Mouse (Mus musculus): ENCODE measurements around the gene Ybx2. TPM values are rescaled to one million over a fixed set of nuclear protein-coding genes. Genes with fewer than 3 reads are reported as not detected.
A peak's percentile ranks its signal among the peaks of the same experiment; 100 is the strongest.

Gene Ybx2
- total RNA-seq, 4 experiments from 2014 or later = 10.6 to 18.7 (median 13.9) TPM

DNA sequence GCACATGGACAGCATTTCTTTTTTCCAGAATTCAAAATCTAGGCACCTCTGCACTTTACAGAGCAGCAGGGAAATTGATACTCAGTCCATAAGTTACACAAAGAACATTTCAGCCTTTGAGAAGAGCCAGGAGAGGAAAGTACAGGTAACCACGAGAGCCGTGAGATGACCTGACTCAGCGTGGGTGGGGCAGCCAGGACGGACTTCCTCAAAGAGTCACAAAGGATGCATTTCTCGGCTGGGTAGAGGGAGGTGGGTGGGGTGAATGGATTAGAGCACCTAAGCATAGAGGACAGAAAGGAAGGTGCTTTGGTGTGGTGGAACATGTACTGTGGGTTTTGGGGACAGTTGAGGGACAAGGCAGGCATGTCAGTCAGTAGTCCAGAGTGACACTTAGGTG is 26.2 kb downstream of the Ybx2 start:
- DNase-seq (ENCODE audit: low spot score in 2 of 2) = no peak

DNA sequence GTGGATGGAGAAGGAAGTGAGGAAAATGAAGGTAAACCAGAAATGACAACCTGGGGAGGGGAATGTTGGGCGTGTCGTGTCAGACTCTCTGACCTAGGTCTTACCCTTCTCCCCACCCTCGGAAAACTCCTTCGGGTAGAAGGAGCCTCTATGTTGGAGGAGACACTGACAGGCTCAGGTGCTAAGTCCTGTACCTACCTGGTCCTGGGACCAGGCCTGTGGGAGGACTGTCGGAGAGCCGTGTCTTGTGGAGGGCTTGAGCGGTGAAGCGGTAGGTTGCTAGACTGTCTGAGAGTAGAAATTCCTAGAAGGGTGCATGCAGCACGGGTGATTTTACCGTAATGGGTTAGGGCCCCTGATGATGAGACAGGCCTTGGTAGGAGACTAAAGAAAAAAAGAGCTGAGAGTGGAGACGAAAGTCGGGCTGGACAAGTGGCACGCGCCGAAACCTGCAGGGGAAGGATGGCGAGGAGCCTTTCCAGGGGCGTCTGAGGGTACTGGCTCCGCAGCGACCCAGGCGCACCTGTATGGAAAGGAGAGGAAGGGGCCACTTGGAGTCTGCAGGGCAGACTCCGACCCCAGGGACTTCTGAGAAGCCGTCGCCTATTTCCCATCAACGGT is 29.2 kb downstream of the Ybx2 start, which contains the start of gene Cldn7:
TSS of gene Cldn7 (plus strand) at position 130 of the 621 bp plus-strand sequence.
- no peak for DNase-seq (ENCODE audit: low spot score in 2 of 2)

- DNase-seq (ENCODE audit: low spot score in 2 of 2) = no peak
These were observed 29.8 kb downstream of the Ybx2 start for GRCm38 (mm10) chr11:69965271-69966005.

GRCm38 (mm10) chr11:69966006-69966859 is 30.6 kb downstream of the Ybx2 start:
- no peak for DNase-seq (ENCODE audit: low spot score in 2 of 2)

GRCm38 (mm10) chr11:69966860-69967517 is 31.4 kb downstream of the Ybx2 start:
- no peak for DNase-seq (ENCODE audit: low spot score in 2 of 2)

DNA sequence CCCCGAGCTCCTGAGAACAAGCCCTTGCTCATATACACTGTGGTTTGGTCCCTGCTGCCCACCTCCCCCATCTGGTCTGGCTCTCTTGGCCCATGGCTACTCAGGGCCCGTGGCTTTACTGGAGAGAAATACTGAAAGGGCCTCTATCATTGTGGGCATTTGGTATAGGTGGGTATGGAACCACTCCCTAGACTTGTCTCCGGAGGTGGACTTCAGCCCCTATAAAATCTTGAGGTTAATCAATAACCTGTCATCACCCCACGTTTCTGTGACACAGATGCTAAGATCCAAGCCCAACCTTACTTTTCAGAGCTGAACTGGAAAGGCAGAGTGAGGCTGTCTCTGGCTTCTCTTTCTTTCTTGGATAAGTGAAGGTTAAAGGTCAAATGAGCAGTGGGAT is 33.2 kb downstream of the Ybx2 start:
- DNase-seq (ENCODE audit: low spot score in 2 of 2) = no peak

DNA sequence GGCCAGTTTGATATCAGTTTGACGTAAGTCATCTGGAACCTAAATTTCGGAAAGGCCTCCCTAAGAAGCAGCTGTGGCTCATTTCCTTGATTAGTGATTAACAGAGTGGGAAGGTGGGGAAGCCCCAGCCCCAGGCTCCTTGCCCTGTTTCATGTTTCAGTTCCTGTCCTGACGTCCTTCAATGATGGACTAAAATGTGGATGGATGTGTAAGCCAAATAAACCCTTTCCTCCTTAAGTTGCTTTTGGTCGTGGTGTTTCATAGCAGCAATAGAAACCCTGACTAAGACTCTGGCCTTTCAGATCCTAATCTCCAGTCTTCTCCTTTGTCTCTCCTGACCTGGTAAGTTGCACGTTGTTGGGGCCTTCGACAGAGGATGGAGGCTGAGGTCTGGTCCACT is 34.6 kb downstream of the Ybx2 start:
- no peak for DNase-seq (ENCODE audit: low spot score in 2 of 2)

DNA sequence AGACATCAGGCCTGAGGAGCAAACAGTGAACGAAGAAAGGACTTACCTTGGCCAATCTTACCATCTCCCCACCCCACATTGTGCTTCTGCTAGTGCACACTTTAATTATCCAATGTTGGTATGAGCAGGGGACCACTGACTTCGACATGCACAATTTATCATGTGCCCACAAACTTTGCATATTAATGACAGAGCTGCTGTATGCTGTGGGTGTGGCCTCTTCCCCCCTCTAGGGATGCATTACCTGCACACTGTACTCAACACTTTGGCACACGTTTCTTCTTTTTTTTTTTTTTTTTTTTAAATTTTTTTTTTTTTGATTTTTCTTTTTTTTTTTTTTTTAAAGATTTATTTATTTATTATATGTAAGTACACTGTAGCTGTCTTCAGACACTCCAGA is 35.2 kb downstream of the Ybx2 start:
- DNase-seq (ENCODE audit: low spot score in 2 of 2) = no peak

GRCm38 (mm10) chr11:69974907-69975306 is 39.3 kb downstream of the Ybx2 start:
- no peak for DNase-seq (ENCODE audit: low spot score in 2 of 2)

DNA sequence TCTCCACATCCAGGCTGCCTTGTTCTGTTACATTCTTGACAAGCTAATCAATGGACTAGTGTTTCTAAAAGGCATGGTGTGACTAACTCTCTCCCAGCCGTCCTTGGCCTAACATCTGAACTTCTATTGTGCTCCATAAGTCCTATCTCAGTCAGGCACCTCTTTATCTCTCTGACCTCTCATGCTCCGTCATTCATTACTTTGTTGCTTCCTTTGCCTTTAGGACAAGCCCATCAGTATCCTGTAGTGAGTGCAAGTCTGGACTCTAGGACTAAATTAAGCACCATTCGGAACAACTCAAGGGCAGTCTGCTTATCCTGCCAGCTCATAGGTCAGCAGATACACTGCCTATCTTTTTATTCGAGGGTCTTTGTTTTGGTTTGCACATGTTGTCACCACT is 40.7 kb downstream of the Ybx2 start:
- no peak for DNase-seq (ENCODE audit: low spot score in 2 of 2)

GRCm38 (mm10) chr11:69979827-69980195 is 44.2 kb downstream of the Ybx2 start:
- no peak for DNase-seq (ENCODE audit: low spot score in 2 of 2)

GRCm38 (mm10) chr11:69980196-69981140 is 44.9 kb downstream of the Ybx2 start:
- DNase-seq (ENCODE audit: low spot score in 2 of 2) = peak; percentile 98 to 99

DNA sequence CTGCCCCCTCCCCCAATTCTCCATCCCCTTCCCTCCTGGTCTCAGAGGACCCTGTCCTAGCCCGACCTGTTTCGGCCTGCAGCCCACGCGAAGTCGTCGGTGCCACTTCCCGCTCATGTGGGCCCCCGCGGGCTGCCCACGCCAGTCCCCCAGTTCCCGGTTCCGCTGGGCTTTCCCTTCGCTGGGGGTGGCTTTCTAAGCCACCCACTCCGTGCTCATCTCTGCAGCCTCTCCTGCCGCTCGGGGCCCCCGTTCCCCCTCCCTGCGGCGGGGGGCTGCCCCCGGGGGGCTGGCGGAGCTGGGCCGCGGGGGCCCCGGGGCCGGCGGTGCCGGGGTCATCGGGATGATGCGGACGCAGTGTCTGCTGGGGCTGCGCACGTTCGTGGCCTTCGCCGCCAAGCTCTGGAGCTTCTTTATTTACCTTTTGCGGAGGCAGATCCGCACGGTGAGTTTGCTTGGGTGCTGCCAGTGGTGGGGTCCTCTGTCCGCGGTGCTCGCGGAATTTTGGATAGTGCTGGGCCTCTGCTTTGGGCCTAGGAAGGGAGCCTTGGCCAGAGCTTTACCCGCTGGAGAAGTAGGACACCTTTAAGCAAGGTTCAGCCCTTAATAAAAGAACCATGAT is 45.7 kb downstream of the Ybx2 start, which contains the start of gene Ctdnep1:
TSS of gene Ctdnep1 (plus strand) at position 16 of the 622 bp plus-strand sequence.
- no peak for DNase-seq (ENCODE audit: low spot score in 2 of 2)

GRCm38 (mm10) chr11:69982225-69982624 is 46.6 kb downstream of the Ybx2 start, which contains the start of gene Elp5:
TSS of gene Elp5 (minus strand) at chr11:69982517.
- no peak for DNase-seq (ENCODE audit: low spot score in 2 of 2)

DNA sequence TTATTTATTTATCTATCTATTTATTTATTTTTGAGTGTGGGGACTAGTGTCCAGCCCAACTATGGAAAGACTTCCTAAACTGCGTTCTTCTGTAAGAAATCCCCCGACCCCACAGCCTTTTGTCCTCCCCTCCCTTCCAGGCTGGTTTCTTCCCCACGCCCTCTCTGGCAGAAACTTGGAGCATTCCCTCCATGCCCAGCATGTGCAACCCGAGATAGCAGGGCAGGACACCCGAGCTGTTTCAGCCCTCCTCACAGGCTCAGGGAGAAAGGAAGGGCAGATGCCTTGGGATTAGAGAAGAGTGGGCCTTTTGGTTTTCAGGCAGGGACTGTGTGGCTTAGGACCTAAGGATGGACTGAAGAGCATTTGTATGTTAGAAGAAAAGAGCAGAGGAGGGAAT is 47.3 kb downstream of the Ybx2 start:
- DNase-seq (ENCODE audit: low spot score in 2 of 2) = no peak

DNA sequence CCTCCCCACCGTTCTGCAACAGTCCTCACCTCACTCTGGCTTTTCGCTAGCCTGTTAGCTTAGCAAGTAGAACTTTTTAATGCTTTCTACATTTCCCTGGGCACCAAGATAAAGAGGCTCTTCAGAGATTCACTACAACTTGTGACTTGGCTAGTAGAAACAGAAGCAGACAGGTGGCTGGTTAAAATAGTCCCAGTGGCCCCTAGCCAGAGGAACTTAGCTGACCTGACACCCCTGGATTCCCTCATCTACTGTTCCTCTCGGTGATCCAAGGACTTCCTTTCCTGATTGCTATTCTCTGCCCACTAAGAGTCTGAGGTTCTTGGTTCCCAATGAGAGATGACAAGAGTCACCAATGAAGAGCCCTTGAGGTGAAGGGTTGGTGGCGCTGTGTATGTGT is 47.8 kb downstream of the Ybx2 start:
- no peak for DNase-seq (ENCODE audit: low spot score in 2 of 2)

DNA sequence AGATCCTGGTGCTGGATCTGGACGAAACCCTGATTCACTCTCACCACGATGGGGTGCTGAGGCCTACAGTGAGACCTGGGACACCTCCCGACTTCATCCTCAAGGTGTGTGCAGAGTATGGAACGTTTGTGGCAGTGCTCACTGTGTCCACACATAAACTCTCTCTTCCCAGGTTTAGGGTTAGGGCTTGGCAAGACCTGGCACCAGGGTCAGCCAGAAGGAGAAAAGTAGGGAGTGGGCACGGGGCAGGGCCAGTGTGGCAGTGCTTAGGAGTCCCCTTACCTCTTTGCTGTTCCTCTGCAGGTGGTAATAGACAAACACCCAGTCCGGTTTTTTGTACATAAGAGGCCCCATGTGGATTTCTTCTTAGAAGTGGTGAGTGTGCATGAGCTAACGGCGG is 48.8 kb downstream of the Ybx2 start:
- DNase-seq (ENCODE audit: low spot score in 2 of 2) = no peak

DNA sequence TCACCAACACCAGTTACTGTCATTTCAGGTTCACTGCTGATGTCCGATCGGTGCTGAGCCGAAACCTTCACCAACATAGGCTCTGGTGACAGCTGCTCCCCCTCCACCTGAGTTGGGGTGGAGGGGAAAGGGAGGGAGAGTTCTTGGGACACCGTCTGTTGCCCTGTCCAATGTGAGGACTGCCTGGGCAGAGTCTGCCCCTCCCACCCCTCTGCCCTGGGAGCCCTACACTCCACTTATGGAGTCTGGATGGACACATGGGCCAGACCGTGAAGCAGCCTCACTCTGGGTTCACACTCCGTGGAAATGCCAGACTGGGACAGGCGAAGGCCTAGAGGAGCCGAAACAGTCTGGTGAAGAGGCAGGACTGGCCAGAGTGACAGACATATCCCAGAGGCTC is 54.4 kb downstream of the Ybx2 start:
- DNase-seq (ENCODE audit: low spot score in 2 of 2) = no peak
